Mouse (Mus musculus) olfactory bulb, adult 2 months (tissue): Measurements from ENCODE around the gene Msmb. TPM values are rescaled to one million over a fixed set of nuclear protein-coding genes. Genes with fewer than 3 reads are reported as not detected.
"Not testable (repeated sequence)": the region's sequence is repeated elsewhere in the genome, so short reads cannot be mapped to it uniquely, and the experiment has no call there.

Source experiments
- H3K27ac ChIP-seq: fragments of 200-500 bp; 2 replicates; pipeline ENCODE4 v1.5.1; 2012; ENCODE audit warnings: low read depth, low read length; ENCODE audit not compliant: insufficient read depth
- H3K4me1 ChIP-seq: fragments of 200-500 bp; 2 replicates; pipeline ENCODE4 v1.6.1; 2012; ENCODE audit warnings: low read length; ENCODE audit not compliant: control insufficient read depth, insufficient read depth
- H3K4me3 ChIP-seq: fragments of 200-500 bp; 2 replicates; pipeline ENCODE4 v1.5.1; 2012; ENCODE audit warnings: mild to moderate bottlenecking, low read depth, low read length, moderate library complexity; ENCODE audit not compliant: insufficient read depth
- CTCF ChIP-seq: fragments of 200-500 bp; IDR thresholded peaks from 2 replicates; pipeline ENCODE4 v1.5.1; 2012; ENCODE audit warnings: low read depth, mild to moderate bottlenecking, low read length, moderate library complexity; ENCODE audit not compliant: insufficient read depth
- POLR2A ChIP-seq: fragments of 200-500 bp; IDR thresholded peaks from 2 replicates; pipeline ENCODE4 v1.6.1; 2012; ENCODE audit warnings: mild to moderate bottlenecking, low read depth, low read length, moderate library complexity; ENCODE audit not compliant: insufficient read depth
- WGBS: fragments of 180-500 bp; shearing (Covaris S2); methylation state at CpG from one replicate; pipeline ENCODE4 v1.1.7; 2018; 5-methylcytosine and 5-hydroxymethylcytosine counted together
- polyA plus RNA-seq: library from polyadenylated mRNA; stranded (reverse); fragments of >200 nt; gene quantifications from 2 replicates; pipeline ENCODE4 v1.2.4, GENCODE M21; 2012; ENCODE audit warnings: low replicate concordance; ENCODE audit not compliant: missing spikeins, insufficient read depth, insufficient read length

The Msmb gene
- polyA plus RNA-seq, 1 experiment, result not detected

GRCm38 (mm10) chr14:32106911-32107310 is 34.9 kb upstream of the Msmb start:
- Histone ChIP-seq H3K4me3 (no peak overlapping the region), H3K4me1 (no peaks in the 10 kb centered on the region), H3K27ac (no peak overlapping the region)
- TF ChIP-seq CTCF (no peak), POLR2A (no peak)
- WGBS, result 96% methylated on average over 4 of the region's 4 CpGs

DNA sequence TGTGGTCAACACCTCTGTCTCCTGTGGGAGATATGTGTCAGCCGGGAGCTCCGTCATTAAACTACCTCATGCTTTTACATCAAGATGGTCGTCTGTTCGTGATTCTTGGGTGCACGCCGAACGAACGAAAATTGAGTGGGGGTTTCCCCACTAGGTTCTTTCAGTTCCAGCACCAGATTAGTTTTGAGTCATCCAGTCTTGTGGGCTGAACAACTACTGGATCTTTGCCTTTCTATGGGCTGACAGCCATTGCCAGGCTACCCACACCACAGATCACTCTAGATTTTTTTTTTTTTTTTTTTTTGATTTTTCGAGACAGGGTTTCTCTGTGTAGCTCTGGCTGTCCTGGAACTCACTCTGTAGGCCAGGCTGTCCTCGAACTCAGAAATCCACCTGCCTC is 29.7 kb upstream of the Msmb start:
- 93% methylated on average over 10 of the region's 10 CpGs for WGBS
- H3K4me1 ChIP-seq, H3K4me3 ChIP-seq, H3K27ac ChIP-seq: not testable (repeated sequence)

- Histone ChIP-seq H3K27ac (no peak overlapping the region), H3K4me1 (no peaks in the 10 kb centered on the region), H3K4me3 (no peak overlapping the region)
- 72% methylated on average over 11 of the region's 11 CpGs for WGBS
- TF ChIP-seq POLR2A, result no peak
- no peak for TF ChIP-seq CTCF
These were observed 20.6 kb upstream of the Msmb start for GRCm38 (mm10) chr14:32120940-32121919.

- Histone ChIP-seq H3K27ac (no peak overlapping the region), H3K4me3 (no peak overlapping the region), H3K4me1 (no peaks in the 10 kb centered on the region)
- WGBS, result 56% methylated on average over 2 of the region's 2 CpGs
- TF ChIP-seq CTCF, result no peak
- TF ChIP-seq POLR2A, result no peak
These were observed 19.9 kb upstream of the Msmb start for GRCm38 (mm10) chr14:32121920-32122315.

GRCm38 (mm10) chr14:32124261-32124660 is 17.6 kb upstream of the Msmb start:
- Histone ChIP-seq H3K27ac (no peak overlapping the region), H3K4me3 (no peak overlapping the region), H3K4me1 (no peaks in the 10 kb centered on the region)
- 65% methylated on average over 3 of the region's 3 CpGs for WGBS
- TF ChIP-seq POLR2A, result no peak
- no peak for TF ChIP-seq CTCF

DNA sequence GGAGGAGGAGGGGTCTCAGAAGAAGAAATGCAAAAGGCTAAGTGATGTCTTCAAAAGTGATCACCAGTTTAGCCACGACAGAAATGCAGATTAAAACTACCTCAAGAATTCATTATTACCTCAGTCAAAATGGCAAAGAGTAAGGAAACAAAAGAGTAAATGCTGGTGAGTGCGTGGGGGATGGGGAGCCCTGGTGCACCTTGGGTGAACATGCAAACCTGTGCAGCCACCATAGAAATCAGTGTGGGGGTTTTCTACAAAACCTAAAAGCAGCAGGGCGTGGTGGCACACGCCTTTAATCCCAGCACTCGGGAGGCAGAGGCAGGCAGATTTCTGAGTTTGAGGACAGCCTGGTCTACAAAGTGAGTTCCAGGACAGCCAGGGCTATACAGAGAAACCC is 16.6 kb upstream of the Msmb start:
- WGBS, result 79% methylated on average over 5 of the region's 5 CpGs
- not testable (repeated sequence) for H3K4me3 ChIP-seq, H3K4me1 ChIP-seq, H3K27ac ChIP-seq

- WGBS, result 81% methylated on average over 5 of the region's 5 CpGs
- TF ChIP-seq POLR2A (no peak), CTCF (no peak)
- Histone ChIP-seq H3K4me1 (no peaks in the 10 kb centered on the region), H3K27ac (no peak overlapping the region), H3K4me3 (no peak overlapping the region)
These were observed 13.4 kb upstream of the Msmb start for GRCm38 (mm10) chr14:32128409-32128808.

DNA sequence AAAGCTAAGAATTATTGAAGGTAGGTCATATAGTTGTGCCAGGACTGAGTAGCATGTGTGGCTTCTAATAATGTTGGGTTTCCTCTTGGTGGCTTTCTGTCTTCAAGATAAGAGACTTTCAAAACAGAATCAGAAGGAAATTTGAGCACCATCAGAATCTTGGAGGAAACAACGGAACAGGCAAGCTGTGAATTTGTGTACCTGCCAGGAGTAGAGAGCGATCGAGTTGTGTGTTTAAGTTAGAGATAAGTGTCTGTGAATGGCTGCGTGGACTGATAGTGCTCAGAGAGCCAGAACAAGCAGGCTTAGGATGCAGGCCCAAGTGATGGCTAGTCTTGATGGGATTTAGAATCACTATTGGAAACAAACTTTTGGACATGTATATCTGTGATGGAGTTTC is 10.0 kb upstream of the Msmb start:
- Histone ChIP-seq H3K27ac (no peak overlapping the region), H3K4me3 (no peak overlapping the region), H3K4me1 (no peaks in the 10 kb centered on the region)
- TF ChIP-seq CTCF (no peak), POLR2A (no peak)
- WGBS, result 92% methylated on average over 4 of the region's 4 CpGs

DNA sequence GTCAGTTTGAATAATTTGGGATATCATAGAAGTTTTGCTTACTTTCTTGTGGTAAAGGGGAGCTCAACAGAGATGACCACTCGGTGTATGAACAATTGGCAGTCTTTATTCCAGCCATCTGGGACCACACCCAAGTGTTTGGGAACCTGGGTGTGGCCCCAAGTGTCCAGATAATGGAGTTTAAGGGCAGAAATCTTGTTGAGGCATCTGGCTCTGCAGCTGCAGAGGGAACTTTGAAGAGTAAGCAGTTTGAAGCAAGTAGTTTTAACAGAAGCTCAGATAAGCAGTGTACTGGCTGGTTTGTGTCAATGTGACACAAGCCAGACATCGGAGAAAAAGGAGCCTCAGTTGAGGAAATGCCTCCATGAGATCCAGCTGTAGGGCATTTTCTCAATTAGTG is 7.5 kb upstream of the Msmb start:
- 74% methylated on average over 2 of the region's 2 CpGs for WGBS

GRCm38 (mm10) chr14:32136467-32136866 is 5.4 kb upstream of the Msmb start:
- 52% methylated on average over 3 of the region's 3 CpGs for WGBS
- not testable (repeated sequence) for H3K27ac ChIP-seq, H3K4me1 ChIP-seq, H3K4me3 ChIP-seq

More for the DNA sequence above, 7.5 kb upstream of the Msmb start:
- H3K4me3 ChIP-seq, result no peak overlapping the region
- H3K27ac ChIP-seq, result no peak overlapping the region
- no peaks in the 10 kb centered on the region for H3K4me1 ChIP-seq
- TF ChIP-seq CTCF (no peak), POLR2A (no peak)
